Mouse (Mus musculus) myocyte (in vitro differentiated cells): ENCODE data around the gene Tamm41.

Experiments used
- CEBPB ChIP-seq: IDR thresholded peaks from 2 replicates; pipeline ENCODE4 v1.6.1; 2011; ENCODE audit warnings: mild to moderate bottlenecking, moderate library complexity; ENCODE audit not compliant: poor library complexity, insufficient read depth, severe bottlenecking
- E2F4 ChIP-seq: IDR thresholded peaks from one replicate; pipeline ENCODE4 v1.6.1; 2011; ENCODE audit warnings: mild to moderate bottlenecking, control low read depth, moderate library complexity; ENCODE audit not compliant: insufficient read depth
- MAX ChIP-seq: IDR thresholded peaks from one replicate; pipeline ENCODE4 v1.6.1; 2011; ENCODE audit warnings: low read depth, mild to moderate bottlenecking, control low read depth
- MYOD1 ChIP-seq, 3 experiments: IDR thresholded peaks; one replicate each; pipeline ENCODE4 v1.6.1; 2011; ENCODE audit warnings: control low read depth in 2 of 3, low read depth in 2 of 3, mild to moderate bottlenecking in 2 of 3, moderate library complexity in 1 of 3; ENCODE audit not compliant: insufficient read length in 2 of 3, control insufficient read depth in 1 of 3
- MYOG ChIP-seq, 3 experiments: IDR thresholded peaks; one replicate each; pipeline ENCODE4 v1.6.1; 2011; ENCODE audit warnings: control low read depth in 2 of 3, low read depth in 2 of 3, mild to moderate bottlenecking in 2 of 3; ENCODE audit not compliant: insufficient read length in 2 of 3, control insufficient read depth in 1 of 3, insufficient read depth in 1 of 3
- POLR2A ChIP-seq: IDR thresholded peaks from one replicate; pipeline ENCODE4 v1.6.1; 2011; ENCODE audit warnings: low read depth, mild to moderate bottlenecking, control low read depth, moderate library complexity; ENCODE audit not compliant: insufficient read length
- POLR2AphosphoS2 ChIP-seq: IDR thresholded peaks from one replicate; pipeline ENCODE4 v1.6.1; 2011; ENCODE audit warnings: low read depth, control low read depth; ENCODE audit not compliant: insufficient read length
- TCF12 ChIP-seq: IDR thresholded peaks from one replicate; pipeline ENCODE4 v1.6.1; 2011; ENCODE audit warnings: mild to moderate bottlenecking, control low read depth; ENCODE audit not compliant: poor library complexity, insufficient read depth, severe bottlenecking
- USF1 ChIP-seq: IDR thresholded peaks from one replicate; pipeline ENCODE4 v1.6.1; 2011; ENCODE audit warnings: low read depth, mild to moderate bottlenecking, control low read depth, moderate library complexity

- TF ChIP-seq MYOG (IDR thresholded peaks at IDR 0.05; ENCODE audit: control insufficient read depth in 1 of 3, insufficient read depth in 1 of 3, insufficient read length in 2 of 3, low read depth in 2 of 3) (no peak), MAX (no peak), USF1 (no peak), MYOD1 (IDR thresholded peaks at IDR 0.05; ENCODE audit: control insufficient read depth in 1 of 3, insufficient read length in 2 of 3, low read depth in 2 of 3) (no peak), POLR2A (no peak), TCF12 (no peak), CEBPB (no peak), E2F4 (no peak), POLR2AphosphoS2 (no peak)
Measured at GRCm38 (mm10) chr6:115010304-115010703, 27.4 kb downstream of the Tamm41 start.
